Mouse (Mus musculus): ENCODE measurements around the gene Tarm1. TPM values are rescaled to one million over a fixed set of nuclear protein-coding genes. Genes with fewer than 3 reads are reported as not detected.

The Tarm1 gene
- polyA plus RNA-seq, 1 experiment from 2014 or later: not detected

Other genes with a start within 250 kb of the Tarm1 start
- 23.6 and 29.4 TPM in 2 replicates for gene Myadm, start 213.5 kb downstream of the Tarm1 start, polyA plus RNA-seq (2016; fragmentation: Nextera tagmentation; extraction: Ambion mirVana)
- 0.06 TPM in 1 of 2 replicates, not detected in the other for gene Prkcg, start 213.4 kb downstream of the Tarm1 start, polyA plus RNA-seq (2016; fragmentation: Nextera tagmentation; extraction: Ambion mirVana)
- gene Cacng7, start 169.7 kb downstream of the Tarm1 start, polyA plus RNA-seq (2016; fragmentation: Nextera tagmentation; extraction: Ambion mirVana): 0.67 and 2.4 TPM in 2 replicates
- 3.3 and 8.3 TPM in 2 replicates for gene Cacng8, start 111.9 kb downstream of the Tarm1 start, polyA plus RNA-seq (2016; fragmentation: Nextera tagmentation; extraction: Ambion mirVana)
- gene Cacng6, start 78.4 kb downstream of the Tarm1 start, polyA plus RNA-seq (2016; fragmentation: Nextera tagmentation; extraction: Ambion mirVana): 0.26 TPM in 1 of 2 replicates, not detected in the other
- gene Oscar, start 113.5 kb upstream of the Tarm1 start, polyA plus RNA-seq (2016; fragmentation: Nextera tagmentation; extraction: Ambion mirVana): not detected in 2 replicates
- 360 and 392 TPM in 2 replicates for gene Ndufa3, start 114.7 kb upstream of the Tarm1 start, polyA plus RNA-seq (2016; fragmentation: Nextera tagmentation; extraction: Ambion mirVana)
- gene Tfpt, start 127.3 kb upstream of the Tarm1 start, polyA plus RNA-seq (2016; fragmentation: Nextera tagmentation; extraction: Ambion mirVana): 33.3 and 36.0 TPM in 2 replicates
- gene Prpf31, start 127.4 kb upstream of the Tarm1 start, polyA plus RNA-seq (2016; fragmentation: Nextera tagmentation; extraction: Ambion mirVana): 181 and 186 TPM in 2 replicates
- 80.3 and 94.7 TPM in 2 replicates for gene Cnot3, start 142.6 kb upstream of the Tarm1 start, polyA plus RNA-seq (2016; fragmentation: Nextera tagmentation; extraction: Ambion mirVana)
- gene Leng1, start 163.2 kb upstream of the Tarm1 start, polyA plus RNA-seq (2016; fragmentation: Nextera tagmentation; extraction: Ambion mirVana): 13.2 and 15.2 TPM in 2 replicates
- 4.2 and 5.0 TPM in 2 replicates for gene Tmc4, start 174.9 kb upstream of the Tarm1 start, polyA plus RNA-seq (2016; fragmentation: Nextera tagmentation; extraction: Ambion mirVana)
- 328 and 357 TPM in 2 replicates for gene Tsen34, start 190.2 kb upstream of the Tarm1 start, polyA plus RNA-seq (2016; fragmentation: Nextera tagmentation; extraction: Ambion mirVana)
- 39.0 and 46.5 TPM in 2 replicates for gene Mboat7, start 190.9 kb upstream of the Tarm1 start, polyA plus RNA-seq (2016; fragmentation: Nextera tagmentation; extraction: Ambion mirVana)
- 1,366 and 1,587 TPM in 2 replicates for gene Rps9, start 201.4 kb upstream of the Tarm1 start, polyA plus RNA-seq (2016; fragmentation: Nextera tagmentation; extraction: Ambion mirVana)
- 0.08 and 0.13 TPM in 2 replicates for gene Pirb, start 217.8 kb upstream of the Tarm1 start, polyA plus RNA-seq (2016; fragmentation: Nextera tagmentation; extraction: Ambion mirVana)